Mouse (Mus musculus): Measurements from ENCODE around the gene Diaph3.

GRCm38 (mm10) chr14:86885417-86886098, 255.5 kb downstream of the Diaph3 start:
- no peak for TF ChIP-seq CTCF (IDR thresholded peaks at IDR 0.05; ENCODE audit: extremely low read depth, insufficient read depth, insufficient read length, insufficient replicate concordance)
- no peak for TF ChIP-seq POLR2A (IDR thresholded peaks at IDR 0.05; ENCODE audit: low read depth, low read length)
